Mouse (Mus musculus): ENCODE data around the gene Sfmbt2.

GRCm38 (mm10) chr2:10390791-10391190 is 20.5 kb downstream of the Sfmbt2 start:
- TF ChIP-seq CTCF (IDR thresholded peaks at IDR 0.05; ENCODE audit: low read depth) = no peak
- TF ChIP-seq EP300 (optimal IDR thresholded peaks at IDR 0.05) = no peak
